Mouse (Mus musculus): ENCODE measurements around the gene Map2k5.

DNA sequence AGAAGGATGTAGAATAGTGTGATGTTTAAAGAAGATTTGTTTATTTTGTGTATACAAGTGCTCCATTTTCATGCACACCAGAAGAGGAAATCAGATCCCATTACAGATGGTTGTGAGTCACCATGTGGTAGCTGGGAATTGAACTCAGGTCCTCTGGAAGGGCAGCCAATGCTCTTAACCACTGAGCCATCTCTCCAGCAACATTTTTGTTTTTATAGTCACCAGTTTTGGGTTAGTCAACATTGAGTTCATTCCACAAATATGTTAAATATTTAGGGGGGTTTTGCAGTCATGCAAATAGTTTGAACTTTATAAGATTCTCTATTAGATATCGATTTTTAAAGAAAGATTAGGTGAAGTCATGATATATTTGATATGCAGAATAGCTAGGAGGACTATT, 22.5 kb upstream of the Map2k5 start:
- no peak for TF ChIP-seq CTCF (IDR thresholded peaks at IDR 0.05; ENCODE audit: borderline replicate concordance, insufficient read depth, low read length)
- no peak for TF ChIP-seq POLR2A (IDR thresholded peaks at IDR 0.05; ENCODE audit: low read depth, low read length)
